Mouse (Mus musculus) liver, embryonic 14.5 days (tissue): ENCODE data around the gene Spata31d1a. TPM values are rescaled to one million over a fixed set of nuclear protein-coding genes. Genes with fewer than 3 reads are reported as not detected.

ENCODE experiments used
- ATAC-seq: fragments of 200-750 bp; cut with Nextera tagmentation; 2 replicates; pipeline ENCODE4 v1.8.0; 2017; ENCODE audit warnings: moderate number of reproducible peaks, mild to moderate bottlenecking, moderate library complexity; ENCODE audit not compliant: insufficient read depth
- DNase-seq, 3 experiments: peaks; one replicate each; pipeline ENCODE4 v3.0.0-alpha.2; 2012 to 2013; ENCODE audit warnings: low read depth in 3 of 3, low spot score in 3 of 3
- H3K27ac ChIP-seq: fragments of 300-500 bp; sonication (generic); 2 replicates; pipeline ENCODE4 v1.5.1; 2014; ENCODE audit warnings: moderate library complexity, mild to moderate bottlenecking, control low read depth, inconsistent platforms
- H3K27me3 ChIP-seq: fragments of 300-500 bp; sonication (generic); 2 replicates; pipeline ENCODE4 v1.6.1; 2014; ENCODE audit warnings: mild to moderate bottlenecking, low read length, moderate library complexity; ENCODE audit not compliant: control insufficient read depth, insufficient read depth
- H3K36me3 ChIP-seq: fragments of 300-500 bp; sonication (generic); replicated peaks from 2 replicates; pipeline ENCODE4 v1.6.1; 2014; ENCODE audit warnings: low read depth; ENCODE audit not compliant: control insufficient read depth, insufficient read depth
- H3K4me1 ChIP-seq, 2 experiments: fragments of 200-500 bp in 1 of 2; fragments of 300-500 bp in 1 of 2; sonication (generic) in 1 of 2; replicated peaks; 2 replicates each; pipeline ENCODE4 v1.6.1; 2012 to 2014; ENCODE audit warnings: antibody characterized with exemption in 1 of 2, inconsistent platforms in 1 of 2, low read length in 1 of 2; ENCODE audit not compliant: control insufficient read depth in 2 of 2, insufficient read depth in 2 of 2
- H3K4me2 ChIP-seq: fragments of 300-500 bp; sonication (generic); 2 replicates; pipeline ENCODE4 v1.6.1; 2014; ENCODE audit warnings: low read depth, mild to moderate bottlenecking, control low read depth, moderate library complexity
- H3K4me3 ChIP-seq, 2 experiments: fragments of 200-500 bp in 1 of 2; fragments of 300-500 bp in 1 of 2; sonication (generic) in 1 of 2; 2 replicates each; pipeline ENCODE4 v1.5.1; 2012 to 2014; ENCODE audit warnings: low read depth in 2 of 2, low read length in 2 of 2, mild to moderate bottlenecking in 2 of 2, control low read depth in 1 of 2, inconsistent platforms in 1 of 2, moderate library complexity in 1 of 2; ENCODE audit not compliant: insufficient read depth in 1 of 2
- H3K9ac ChIP-seq: fragments of 300-500 bp; sonication (generic); replicated peaks from 2 replicates; pipeline ENCODE4 v1.6.1; 2014; ENCODE audit warnings: mild to moderate bottlenecking, control low read depth, moderate library complexity
- H3K9me3 ChIP-seq: fragments of 300-500 bp; sonication (generic); 2 replicates; pipeline ENCODE4 v1.6.1; 2016; ENCODE audit warnings: low read length, mixed read lengths; ENCODE audit not compliant: control insufficient read depth
- CTCF ChIP-seq: IDR thresholded peaks from 2 replicates; pipeline ENCODE4 v1.5.1; 2016; ENCODE audit warnings: antibody characterized with exemption, low read depth, control low read depth
- EP300 ChIP-seq: IDR thresholded peaks from 2 replicates; pipeline ENCODE4 v1.6.1; 2016; ENCODE audit warnings: antibody characterized with exemption, low read depth
- WGBS: fragments of 180-500 bp; shearing (Covaris S2); extraction: QIAGEN DNeasy Blood & Tissue Kit; methylation state at CpG from one replicate; pipeline ENCODE4 v1.1.7; 2014; ENCODE audit not compliant: insufficient replicate concordance; 5-methylcytosine and 5-hydroxymethylcytosine counted together
- polyA plus RNA-seq, 2 experiments: library from polyadenylated mRNA; depleted of rRNA in 1 of 2; stranded (reverse) in 1 of 2; unstranded in 1 of 2; fragments of >200 nt; fragmentation: Nextera tagmentation in 1 of 2; extraction: Ambion mirVana in 1 of 2; gene quantifications; 2 replicates each; pipeline versions ENCODE4 v1.2.1 to v1.2.3; 2012 to 2014

Gene Spata31d1a
- polyA plus RNA-seq, 2 experiments: not detected

DNA sequence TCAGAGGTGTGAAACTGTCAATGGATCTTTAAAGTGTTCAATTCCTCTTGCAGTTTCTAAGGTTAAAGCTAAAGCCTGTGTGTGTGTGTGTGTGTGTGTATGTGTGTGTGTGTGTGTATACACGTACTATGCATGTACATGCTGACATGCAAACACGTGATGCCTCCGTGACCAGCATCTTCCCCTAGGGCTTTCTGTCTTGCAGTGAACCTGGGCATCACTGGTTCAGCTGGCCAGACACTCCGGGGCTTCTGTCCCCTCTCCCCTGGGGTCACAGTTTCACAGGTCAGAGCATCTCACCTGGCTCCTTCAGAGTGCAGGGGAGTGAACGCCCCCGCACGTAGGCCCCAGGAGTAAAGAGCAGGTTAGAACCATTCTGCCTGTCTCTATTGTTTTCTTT, 36.5 kb downstream of the Spata31d1a start:
- ATAC-seq (no peak), DNase-seq (no peak)
- Histone ChIP-seq H3K4me3 (peak overlapping the region; percentile 18 to 93), H3K36me3 (peaks cover 2% of the 10 kb centered on the region; the same call in 1 of the 2 replicates), H3K4me1 (peaks cover 28 to 42% of the 10 kb centered on the region in 2 experiments), H3K27ac (peak overlapping the region; percentile 36), H3K27me3 (no peaks in the 10 kb centered on the region), H3K4me2 (peak overlapping the region; percentile 69), H3K9me3 (no peaks in the 10 kb centered on the region), H3K9ac (peak overlapping the region; percentile 31)
- 75% methylated on average over 7 of the region's 7 CpGs for WGBS
- no peak for TF ChIP-seq EP300
- TF ChIP-seq CTCF: no peak

DNA sequence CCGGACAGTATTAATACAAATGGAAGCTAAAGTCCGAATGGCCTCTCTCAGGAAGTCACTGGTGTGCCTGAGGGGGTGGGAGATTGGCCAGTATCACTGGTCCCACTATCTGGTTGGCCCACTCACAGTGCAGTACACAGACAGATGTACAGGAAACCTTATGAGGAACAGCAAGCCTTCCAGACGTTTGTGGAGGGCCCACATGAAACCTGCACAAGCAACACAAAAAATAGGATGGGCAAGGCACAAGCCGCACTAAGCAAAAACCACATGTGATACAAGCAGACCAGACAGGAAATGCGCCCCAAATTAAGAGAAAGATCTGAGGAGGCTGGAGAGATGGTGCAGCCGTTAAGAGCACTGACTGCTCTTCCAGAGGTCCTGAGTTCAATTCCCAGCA, 37.9 kb downstream of the Spata31d1a start:
- Histone ChIP-seq H3K4me2 (peak overlapping the region; percentile 41), H3K9ac (no peak overlapping the region), H3K27ac (no peak overlapping the region), H3K4me3 (no peak overlapping the region), H3K27me3 (no peaks in the 10 kb centered on the region), H3K4me1 (peaks cover 37 to 53% of the 10 kb centered on the region in 2 experiments), H3K36me3 (peaks cover 2% of the 10 kb centered on the region; the same call in 1 of the 2 replicates), H3K9me3 (no peaks in the 10 kb centered on the region)
- ATAC-seq (no peak), DNase-seq (no peak)
- WGBS: 11% methylated on average over 6 of the region's 6 CpGs
- TF ChIP-seq CTCF (no peak), EP300 (no peak)

DNA sequence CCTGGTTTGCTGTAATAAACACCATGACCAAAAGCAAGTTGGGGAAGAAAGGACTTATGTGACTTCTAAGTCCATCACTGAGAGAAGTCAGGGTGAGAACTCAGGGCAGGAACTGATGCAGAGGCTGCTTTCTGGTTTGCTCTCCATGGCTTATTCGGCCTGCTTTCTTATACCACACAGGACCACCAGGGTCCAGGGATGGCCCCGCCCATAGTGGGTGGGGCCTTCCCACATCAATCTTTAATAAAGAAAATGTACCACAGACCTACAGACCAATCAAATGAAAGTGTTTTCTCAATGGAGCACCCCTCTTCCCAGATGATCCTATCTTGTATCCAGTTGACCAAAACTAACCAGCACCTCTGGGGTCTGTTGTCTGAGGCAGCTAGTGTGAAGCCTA, 38.6 kb downstream of the Spata31d1a start:
- Histone ChIP-seq H3K9ac (no peak overlapping the region), H3K27me3 (no peaks in the 10 kb centered on the region), H3K4me3 (no peak overlapping the region), H3K4me2 (peak overlapping the region; percentile 41), H3K27ac (no peak overlapping the region), H3K36me3 (peaks cover 2% of the 10 kb centered on the region; the same call in 1 of the 2 replicates), H3K9me3 (no peaks in the 10 kb centered on the region), H3K4me1 (peaks cover 37 to 53% of the 10 kb centered on the region in 2 experiments)
- no peak for DNase-seq
- no peak for TF ChIP-seq EP300
- TF ChIP-seq CTCF: no peak
- ATAC-seq: no peak
- 45% methylated on average over 2 of the region's 2 CpGs for WGBS

DNA sequence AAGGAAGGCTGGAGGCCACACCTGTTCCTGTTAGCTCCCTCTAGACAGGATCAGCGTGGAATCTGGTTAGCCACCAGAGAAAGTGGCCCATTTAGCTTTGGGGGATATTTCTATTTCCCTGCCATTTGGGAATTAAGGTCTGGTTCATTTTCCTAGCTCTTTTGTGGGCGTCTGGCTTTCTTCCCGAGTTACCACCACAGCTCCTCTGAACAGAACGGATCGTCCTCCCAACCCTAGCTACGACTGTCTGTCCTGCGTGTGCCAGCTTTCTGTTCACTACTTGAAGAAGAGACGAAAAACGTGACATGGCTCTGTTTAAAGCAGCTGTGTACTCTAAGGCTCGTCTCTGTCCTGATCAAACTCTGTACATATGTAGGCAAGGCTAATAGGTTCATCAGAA, 40.2 kb downstream of the Spata31d1a start:
- Histone ChIP-seq H3K4me1 (peaks cover 34 to 48% of the 10 kb centered on the region in 2 experiments), H3K9me3 (no peaks in the 10 kb centered on the region), H3K4me3 (no peak overlapping the region), H3K27ac (no peak overlapping the region), H3K9ac (no peak overlapping the region), H3K27me3 (no peaks in the 10 kb centered on the region), H3K36me3 (peaks cover 7% of the 10 kb centered on the region), H3K4me2 (no peak overlapping the region)
- TF ChIP-seq EP300 (no peak), CTCF (no peak)
- ATAC-seq: no peak
- WGBS: 82% methylated on average over 10 of the region's 10 CpGs
- no peak for DNase-seq

DNA sequence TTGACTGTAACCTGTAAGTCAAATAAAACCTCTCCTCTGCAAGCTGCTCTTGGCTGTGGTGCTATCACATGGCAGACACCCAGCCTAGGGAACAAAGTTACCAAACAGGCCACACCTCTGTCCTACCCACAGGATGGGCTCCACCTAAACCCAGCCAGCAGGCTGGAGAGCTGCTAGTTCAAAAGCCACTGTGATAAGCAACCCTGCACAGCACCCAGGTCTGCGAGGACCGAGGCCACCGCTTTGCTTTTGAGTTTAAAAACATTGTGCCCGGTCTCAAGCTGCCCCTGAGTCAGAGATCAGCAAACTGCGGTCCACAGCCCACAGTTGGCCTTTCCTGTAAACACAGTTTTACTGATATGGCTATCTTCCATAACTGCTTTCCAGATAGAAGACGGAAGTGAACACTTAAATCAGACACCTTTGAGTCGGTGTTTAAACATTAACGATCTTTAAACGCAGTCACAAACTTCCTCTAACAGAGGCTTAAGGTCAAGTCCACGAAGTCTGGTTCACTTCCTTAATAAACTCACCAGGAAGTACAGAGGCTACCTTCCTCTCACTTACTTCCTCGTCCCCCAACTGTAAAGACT, 41.5 kb downstream of the Spata31d1a start:
- peak; percentile 24 for TF ChIP-seq CTCF
- peak; percentile 53 for TF ChIP-seq EP300
- no peaks in the 10 kb centered on the region for H3K9me3 ChIP-seq
- peak overlapping the region; percentile 34 for H3K9ac ChIP-seq
- DNase-seq (peak; percentile 77 to 80 (median 77)), ATAC-seq (peak; percentile 97)
- peaks cover 20% of the 10 kb centered on the region for H3K36me3 ChIP-seq
- H3K27me3 ChIP-seq: no peaks in the 10 kb centered on the region
- H3K27ac ChIP-seq: peak overlapping the region; percentile 68
- peak overlapping the region; percentile 4 to 45 for H3K4me3 ChIP-seq
- H3K4me1 ChIP-seq: peaks cover 32 to 43% of the 10 kb centered on the region in 2 experiments
- peak overlapping the region; percentile 58 for H3K4me2 ChIP-seq
- WGBS: 2% methylated on average over 11 of the region's 11 CpGs
